Mouse (Mus musculus): Measurements from ENCODE around the gene Sln. TPM values are rescaled to one million over a fixed set of nuclear protein-coding genes. Genes with fewer than 3 reads are reported as not detected.

The Sln gene
- 0.14 TPM in 1 of 2 replicates, not detected in the other for polyA plus RNA-seq (2012; rRNA removed; ENCODE audit: low replicate concordance)

DNA sequence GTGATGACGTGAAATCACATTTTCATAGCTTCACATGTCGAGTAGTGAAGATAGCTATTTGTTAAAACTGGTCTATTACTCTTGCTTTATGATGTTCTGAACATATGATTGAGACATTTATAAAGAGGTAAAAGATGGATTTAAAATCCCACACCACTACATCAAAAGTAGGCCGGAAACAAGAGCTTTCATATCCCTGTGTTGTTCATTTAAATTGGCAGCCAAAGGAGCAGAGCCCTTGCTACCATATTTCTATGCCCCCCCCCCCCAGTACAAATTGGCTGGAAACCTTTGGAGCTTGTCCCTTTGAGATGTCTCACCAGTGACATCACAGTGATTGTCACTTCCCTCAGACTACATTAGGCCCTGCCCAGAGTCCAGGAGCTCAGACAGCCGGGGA lies at the start of gene Sln:
Gene Sln (plus strand): TSS at position 301 of the 400 bp plus-strand sequence.

Other genes starting within 250 kb of the Sln start
- 15.3 and 16.1 TPM in 2 replicates for gene Acat1, start 239.8 kb upstream of the Sln start, polyA plus RNA-seq (2012; rRNA removed; ENCODE audit: low replicate concordance)
- 0.98 and 2.2 TPM in 2 replicates for gene Cul5, start 180.2 kb upstream of the Sln start, polyA plus RNA-seq (2012; rRNA removed; ENCODE audit: low replicate concordance)
- 0.04 TPM in 1 of 2 replicates, not detected in the other for gene Rab39, start 143.9 kb upstream of the Sln start, polyA plus RNA-seq (2012; rRNA removed; ENCODE audit: low replicate concordance)
- 27.9 and 29.0 TPM in 2 replicates for gene Slc35f2, start 78.6 kb upstream of the Sln start, polyA plus RNA-seq (2012; rRNA removed; ENCODE audit: low replicate concordance)
- 0.06 and 0.23 TPM in 2 replicates for gene Elmod1, start 125.1 kb downstream of the Sln start, polyA plus RNA-seq (2012; rRNA removed; ENCODE audit: low replicate concordance)
- 1.0 and 1.3 TPM in 2 replicates for gene Tnfaip8l3, start 218.2 kb downstream of the Sln start, polyA plus RNA-seq (2012; rRNA removed; ENCODE audit: low replicate concordance)